Mouse (Mus musculus): ENCODE results near the gene Pacsin2. TPM values are rescaled to one million over a fixed set of nuclear protein-coding genes. Genes with fewer than 3 reads are reported as not detected.

Pacsin2 gene
- total and polyA plus RNA-seq, 3 experiments: 48.4 to 85.5 (median 53.7) TPM

DNA sequence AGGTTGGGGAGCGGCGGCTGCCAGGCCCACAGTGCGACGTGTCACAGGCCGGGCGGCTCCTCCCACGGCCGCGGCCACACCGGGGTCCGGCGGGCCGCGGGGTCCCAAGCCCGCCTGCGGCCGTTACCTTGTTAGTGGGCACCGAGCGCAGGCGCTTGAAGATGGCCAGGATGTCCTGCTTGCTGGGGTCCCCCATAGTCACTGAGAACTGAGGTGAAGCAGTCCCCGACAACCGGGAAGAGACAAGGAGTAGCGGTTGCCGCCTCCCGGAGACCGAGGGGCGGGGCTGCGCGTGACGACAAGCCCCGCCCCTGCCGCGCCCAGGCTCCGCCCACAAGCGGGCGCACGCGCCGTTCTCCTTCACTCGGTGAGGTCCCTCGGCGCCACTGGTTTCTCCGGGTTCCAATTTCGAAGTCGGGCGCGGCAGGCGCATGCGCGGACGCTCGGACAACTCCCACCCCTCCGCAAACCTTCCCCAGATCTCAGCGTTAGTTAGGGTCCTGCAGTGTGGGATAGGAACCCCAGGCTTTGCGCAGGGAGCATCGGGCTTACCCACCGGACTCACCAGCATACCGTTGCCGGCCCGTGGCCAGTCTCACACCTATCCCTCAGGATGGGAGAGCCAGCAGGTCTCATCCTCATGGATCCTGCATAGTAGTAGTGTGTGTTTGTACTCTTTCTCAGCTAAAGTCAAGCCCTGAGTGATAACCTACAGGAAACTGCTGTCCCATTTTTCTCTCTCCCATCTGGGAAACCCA is 114.3 kb downstream of the Pacsin2 start, which contains the start of gene Arfgap3:
Arfgap3 (minus strand) TSS at position 294 of the 758 bp plus-strand sequence.
- Histone ChIP-seq H3K4me3 (replicated peaks in 1 of 3; ENCODE audit: low read depth in 2 of 3, low read length in 2 of 3, poor library complexity in 1 of 3) (peak within 1 kb of the TSS; percentile 68 to 78 (median 72)), H3K79me2 (replicated peaks; ENCODE audit: control insufficient read depth, extremely low read depth, insufficient read depth, poor library complexity, severe bottlenecking) (no peaks in the 10 kb centered on the region), H3K4me2 (ENCODE audit: insufficient read depth, low read depth, poor library complexity, severe bottlenecking) (peak within 1 kb of the TSS; percentile 52), H3K4me1 (ENCODE audit: control insufficient read depth in 1 of 2, insufficient read depth in 2 of 2) (peaks cover 3 to 15% of the 10 kb centered on the region in 2 experiments), H3K9ac (ENCODE audit: insufficient read depth, low read depth) (peak within 1 kb of the TSS; percentile 53), H3K27ac (ENCODE audit: insufficient read depth, low read depth) (no peak within 1 kb of the TSS), H3K36me3 (replicated peaks in 1 of 2; ENCODE audit: control insufficient read depth in 1 of 2, insufficient read depth in 1 of 2, low read length in 1 of 2) (peaks cover 0 to 12% of the 10 kb centered on the region in 2 experiments), H3K9me3 (replicated peaks; ENCODE audit: low read length) (no peaks in the 10 kb centered on the region), H3K27me3 (replicated peaks) (peaks cover 3% of the 10 kb centered on the region)
- TF ChIP-seq ZNF384 (IDR thresholded peaks at IDR 0.05; ENCODE audit: low read depth, low read length): no peak
- no peak for TF ChIP-seq PAX5 (IDR thresholded peaks at IDR 0.05; ENCODE audit: low read length)
- TF ChIP-seq EP300 (IDR thresholded peaks at IDR 0.05; ENCODE audit: low read length): no peak
- peak; percentile 47; the same call in 1 of the 2 replicates for TF ChIP-seq ZMIZ1 (IDR thresholded peaks at IDR 0.05; ENCODE audit: low read depth, low read length)
- TF ChIP-seq SMC3 (IDR thresholded peaks at IDR 0.05; ENCODE audit: low read depth, low read length): no peak
- TF ChIP-seq MAFK (IDR thresholded peaks at IDR 0.05; ENCODE audit: insufficient replicate concordance, low read length): no peak
- TF ChIP-seq ZKSCAN1 (IDR thresholded peaks at IDR 0.05; ENCODE audit: borderline replicate concordance, low read depth, low read length): no peak
- TF ChIP-seq ETS1 (conservative IDR thresholded peaks at IDR 0.05; ENCODE audit: low read depth, low read length): no peak
- peak; percentile 96 for TF ChIP-seq NRF1 (IDR thresholded peaks at IDR 0.05; ENCODE audit: low read depth, low read length)
- TF ChIP-seq MEF2A (IDR thresholded peaks at IDR 0.05; ENCODE audit: borderline replicate concordance, low read depth, low read length): no peak
- no peak for TF ChIP-seq CTCF (conservative IDR thresholded peaks at IDR 0.05 in 1 of 2, IDR thresholded peaks at IDR 0.05 in 1 of 2; ENCODE audit: low read depth in 2 of 2, low read length in 2 of 2)
- TF ChIP-seq JUN (IDR thresholded peaks at IDR 0.05; ENCODE audit: insufficient read depth, low read depth, low read length): no peak
- TF ChIP-seq NELFE (IDR thresholded peaks at IDR 0.05; ENCODE audit: low read depth, low read length): peak; percentile 57
- TF ChIP-seq TCF12 (IDR thresholded peaks at IDR 0.05; ENCODE audit: low read depth, low read length): no peak
- no peak for TF ChIP-seq POLR2AphosphoS2 (IDR thresholded peaks at IDR 0.05; ENCODE audit: low read depth, low read length)
- TF ChIP-seq MAZ (IDR thresholded peaks at IDR 0.05; ENCODE audit: low read depth, low read length): 0 out of 2 replicates have a peak, but pooled peaks have one; percentile 51
- no peak for TF ChIP-seq MYC (IDR thresholded peaks at IDR 0.05; ENCODE audit: low read depth, low read length)
- no peak; the same call in 1 of the 2 replicates for TF ChIP-seq USF2 (conservative IDR thresholded peaks at IDR 0.05; ENCODE audit: low read depth, low read length)
- TF ChIP-seq GABPA (IDR thresholded peaks at IDR 0.05; ENCODE audit: insufficient replicate concordance, low read depth, low read length): no peak
- peak; percentile 82 for TF ChIP-seq MAX (IDR thresholded peaks at IDR 0.05; ENCODE audit: low read length)
- peak; percentile 67 for TF ChIP-seq BHLHE40 (IDR thresholded peaks at IDR 0.05; ENCODE audit: low read depth, low read length)
- TF ChIP-seq USF1 (IDR thresholded peaks at IDR 0.05; ENCODE audit: low read depth, low read length): no peak
- TF ChIP-seq JUND (conservative IDR thresholded peaks at IDR 0.05; ENCODE audit: low read depth, low read length): no peak
- peak; percentile 75 for TF ChIP-seq MXI1 (IDR thresholded peaks at IDR 0.05; ENCODE audit: low read depth, low read length)
- peak; percentile 60 for TF ChIP-seq ELF1 (IDR thresholded peaks at IDR 0.05; ENCODE audit: low read depth, low read length)
- peak; percentile 44; the same call in 1 of the 2 replicates for TF ChIP-seq IRF4 (IDR thresholded peaks at IDR 0.05; ENCODE audit: low read depth, low read length)
- TF ChIP-seq KAT2A (IDR thresholded peaks at IDR 0.05; ENCODE audit: insufficient replicate concordance, low read length): 0 out of 2 replicates have a peak, but pooled peaks have one; percentile 29
- TF ChIP-seq SIN3A (IDR thresholded peaks at IDR 0.05; ENCODE audit: low read length): peak; percentile 78
- TF ChIP-seq POLR2A (IDR thresholded peaks at IDR 0.05; ENCODE audit: low read depth, low read length): peak; percentile 64; the same call in 1 of the 2 replicates
- TF ChIP-seq ZC3H11A (IDR thresholded peaks at IDR 0.05; ENCODE audit: low read depth, low read length): no peak
- TF ChIP-seq RAD21 (IDR thresholded peaks at IDR 0.05; ENCODE audit: low read depth, low read length): no peak
- no peak for TF ChIP-seq RCOR1 (conservative IDR thresholded peaks at IDR 0.05; ENCODE audit: low read depth, low read length)
- no peak for TF ChIP-seq CHD1 (IDR thresholded peaks at IDR 0.05; ENCODE audit: low read depth, low read length)
- TF ChIP-seq E2F4 (IDR thresholded peaks at IDR 0.05; ENCODE audit: insufficient replicate concordance, low read depth, low read length): 0 out of 2 replicates have a peak, but pooled peaks have one; percentile 30
- TF ChIP-seq CHD2 (IDR thresholded peaks at IDR 0.05; ENCODE audit: low read length): no peak
- 0 out of 2 replicates have a peak, but pooled peaks have one; percentile 54 for TF ChIP-seq HCFC1 (IDR thresholded peaks at IDR 0.05; ENCODE audit: low read depth, low read length)
- TF ChIP-seq TBP (conservative IDR thresholded peaks at IDR 0.05; ENCODE audit: low read depth, low read length): no peak
- no peak for TF ChIP-seq UBTF (IDR thresholded peaks at IDR 0.05; ENCODE audit: low read depth, low read length)
- in situ Hi-C loops (cut with MboI; ENCODE audit: low pct_ligation_motif_present, low pct_unique_long_range_greater_than_20kb, low sequenced_read_pairs): no loop called here
- DNase-seq (ENCODE audit: extremely low read depth): peak; percentile 85
- dilution Hi-C loops (cut with MboI; ENCODE audit: extremely low pct_ligation_motif_present, extremely low pct_unique_long_range_greater_than_20kb, low sequenced_read_pairs): no loop called here

Measured in CH12.LX (cell line).